Mouse (Mus musculus): Measurements from ENCODE around the gene Adgrl3.

Adgrl3 gene

GRCm38 (mm10) chr5:81227256-81227655 lies 207.3 kb downstream of the Adgrl3 start:
- DNase-seq (ENCODE audit: low read depth, low spot score) = no peak

GRCm38 (mm10) chr5:81248724-81249123 lies 228.8 kb downstream of the Adgrl3 start:
- peak; percentile 29 for DNase-seq (ENCODE audit: low read depth, low spot score)

GRCm38 (mm10) chr5:81256091-81256490 lies 236.2 kb downstream of the Adgrl3 start:
- DNase-seq (ENCODE audit: low read depth, low spot score) = no peak

GRCm38 (mm10) chr5:81269689-81270088 lies 249.8 kb downstream of the Adgrl3 start:
- DNase-seq (ENCODE audit: low read depth, low spot score) = no peak

GRCm38 (mm10) chr5:81275346-81276047 lies 255.6 kb downstream of the Adgrl3 start:
- no peak for DNase-seq (ENCODE audit: low read depth, low spot score)

- DNase-seq (ENCODE audit: low read depth, low spot score) = no peak
Observed at GRCm38 (mm10) chr5:81279246-81279645, 259.3 kb downstream of the Adgrl3 start.

- DNase-seq (ENCODE audit: low read depth, low spot score) = peak; percentile 10
Observed at GRCm38 (mm10) chr5:81285643-81286042, 265.7 kb downstream of the Adgrl3 start.

GRCm38 (mm10) chr5:81301874-81302273 lies 281.9 kb downstream of the Adgrl3 start:
- DNase-seq (ENCODE audit: low read depth, low spot score) = no peak

GRCm38 (mm10) chr5:81317406-81318112 lies 297.6 kb downstream of the Adgrl3 start:
- DNase-seq (ENCODE audit: low read depth, low spot score) = no peak

GRCm38 (mm10) chr5:81321276-81321934 lies 301.5 kb downstream of the Adgrl3 start:
- DNase-seq (ENCODE audit: low read depth, low spot score) = no peak

- DNase-seq (ENCODE audit: low read depth, low spot score) = no peak
Observed at GRCm38 (mm10) chr5:81322064-81322463, 302.1 kb downstream of the Adgrl3 start.

GRCm38 (mm10) chr5:81326916-81327315 lies 307.0 kb downstream of the Adgrl3 start:
- no peak for DNase-seq (ENCODE audit: low read depth, low spot score)

GRCm38 (mm10) chr5:81327392-81327791 lies 307.5 kb downstream of the Adgrl3 start:
- DNase-seq (ENCODE audit: low read depth, low spot score) = no peak

- DNase-seq (ENCODE audit: low read depth, low spot score) = no peak
Observed at GRCm38 (mm10) chr5:81329571-81329971, 309.6 kb downstream of the Adgrl3 start.

- DNase-seq (ENCODE audit: low read depth, low spot score) = no peak
Observed at GRCm38 (mm10) chr5:81344330-81344729, 324.4 kb downstream of the Adgrl3 start.

- DNase-seq (ENCODE audit: low read depth, low spot score) = no peak
Observed at GRCm38 (mm10) chr5:81345096-81345435, 325.1 kb downstream of the Adgrl3 start.

GRCm38 (mm10) chr5:81345436-81346131 lies 325.6 kb downstream of the Adgrl3 start:
- peak; percentile 49 for DNase-seq (ENCODE audit: low read depth, low spot score)

GRCm38 (mm10) chr5:81347571-81347970 lies 327.6 kb downstream of the Adgrl3 start:
- DNase-seq (ENCODE audit: low read depth, low spot score) = no peak

GRCm38 (mm10) chr5:81359560-81359959 lies 339.6 kb downstream of the Adgrl3 start:
- no peak for DNase-seq (ENCODE audit: low read depth, low spot score)

- DNase-seq (ENCODE audit: low read depth, low spot score) = no peak
Observed at GRCm38 (mm10) chr5:81364198-81364643, 344.3 kb downstream of the Adgrl3 start.

- DNase-seq (ENCODE audit: low read depth, low spot score) = no peak
Observed at GRCm38 (mm10) chr5:81365250-81365649, 345.3 kb downstream of the Adgrl3 start.

Measured in mesoderm, embryonic 11.5 days (tissue).